Mouse (Mus musculus) gastrocnemius, adult 2 months (tissue): ENCODE measurements around the gene Tfip11. TPM values are rescaled to one million over a fixed set of nuclear protein-coding genes. Genes with fewer than 3 reads are reported as not detected.

Source experiments
- DNase-seq: peaks from one replicate; pipeline ENCODE4 v3.0.0; 2022
- H3K27ac ChIP-seq: fragments of 200-600 bp; 2 replicates; pipeline ENCODE4 v1.8.1; 2022; ENCODE audit warnings: mild to moderate bottlenecking
- H3K4me3 ChIP-seq: fragments of 200-600 bp; 2 replicates; pipeline ENCODE4 v1.8.1; 2022; ENCODE audit warnings: mild to moderate bottlenecking, moderate library complexity
- CTCF ChIP-seq: fragments of 200-600 bp; IDR thresholded peaks from 2 replicates; pipeline ENCODE4 v1.8.1; 2022; ENCODE audit warnings: antibody characterized with exemption, mild to moderate bottlenecking, moderate library complexity
- intact Hi-C: fragments of 180-260 bp; cut with DNase I; formaldehyde crosslinking; loops from one replicate; pipeline ENCODE4 v1.15.1; 2025
- total RNA-seq, 2 experiments: library from RNA; stranded (reverse); gene quantifications; 2 replicates each; pipeline ENCODE4 v1.2.3; 2021

Gene Tfip11
- total RNA-seq, 2 experiments from 2014 or later = 10.6 to 15.5 TPM

GRCm38 (mm10) chr5:112292343-112292980 lies 33.7 kb upstream of the Tfip11 start:
- Histone ChIP-seq H3K4me3 (no peak overlapping the region), H3K27ac (peak overlapping the region; percentile 4; the same call in 1 of the 2 replicates)
- DNase-seq = no peak
- intact Hi-C loops = loop anchor here (5.0 kb wide), 1 partner anchor 40 kb away; the partner anchor contains the start of gene Cryba4
- TF ChIP-seq CTCF = no peak

GRCm38 (mm10) chr5:112293800-112294199 lies 32.4 kb upstream of the Tfip11 start:
- H3K27ac ChIP-seq = no peak overlapping the region
- no peak for DNase-seq
- intact Hi-C loops = loop anchor here (5.0 kb wide), 1 partner anchor 41 kb away; the partner anchor contains the start of gene Cryba4
- H3K4me3 ChIP-seq = no peak overlapping the region
- no peak for TF ChIP-seq CTCF

GRCm38 (mm10) chr5:112294696-112295095 lies 31.5 kb upstream of the Tfip11 start:
- DNase-seq = no peak
- intact Hi-C loops = loop anchor here (5.0 kb wide), 1 partner anchor 42 kb away; the partner anchor contains the start of gene Cryba4
- H3K4me3 ChIP-seq = no peak overlapping the region
- peak overlapping the region; percentile 43 for H3K27ac ChIP-seq
- TF ChIP-seq CTCF = no peak

- intact Hi-C loops = no loop called here
- no peak for TF ChIP-seq CTCF
- peak overlapping the region; percentile 44 for H3K27ac ChIP-seq
- H3K4me3 ChIP-seq = no peak overlapping the region
- no peak for DNase-seq
These were observed 31.0 kb upstream of the Tfip11 start for GRCm38 (mm10) chr5:112295162-112295561.

- Histone ChIP-seq H3K27ac (peak overlapping the region; percentile 44), H3K4me3 (no peak overlapping the region)
- TF ChIP-seq CTCF = no peak
- no peak for DNase-seq
- intact Hi-C loops = no loop called here
These were observed 30.6 kb upstream of the Tfip11 start for GRCm38 (mm10) chr5:112295564-112295963.

GRCm38 (mm10) chr5:112296404-112297181 lies 29.6 kb upstream of the Tfip11 start:
- Histone ChIP-seq H3K4me3 (no peak overlapping the region), H3K27ac (peak overlapping the region; percentile 71)
- intact Hi-C loops = no loop called here
- DNase-seq = no peak
- TF ChIP-seq CTCF = no peak

- H3K27ac ChIP-seq = peak overlapping the region; percentile 71
- DNase-seq = no peak
- intact Hi-C loops = no loop called here
- no peak overlapping the region for H3K4me3 ChIP-seq
- TF ChIP-seq CTCF = no peak
These were observed 28.9 kb upstream of the Tfip11 start for GRCm38 (mm10) chr5:112297257-112297656.

GRCm38 (mm10) chr5:112298226-112298988 lies 27.8 kb upstream of the Tfip11 start:
- peak overlapping the region; percentile 26; the same call in 1 of the 2 replicates for H3K4me3 ChIP-seq
- intact Hi-C loops = no loop called here
- H3K27ac ChIP-seq = peak overlapping the region; percentile 71
- no peak for DNase-seq
- TF ChIP-seq CTCF = no peak

- peak overlapping the region; percentile 71 for H3K27ac ChIP-seq
- DNase-seq = no peak
- no peak for TF ChIP-seq CTCF
- intact Hi-C loops = no loop called here
- H3K4me3 ChIP-seq = no peak overlapping the region
These were observed 26.8 kb upstream of the Tfip11 start for GRCm38 (mm10) chr5:112299399-112299798.

- intact Hi-C loops = no loop called here
- H3K27ac ChIP-seq = peak overlapping the region; percentile 71; the same call in 1 of the 2 replicates
- H3K4me3 ChIP-seq = no peak overlapping the region
- no peak for TF ChIP-seq CTCF
- no peak for DNase-seq
These were observed 26.0 kb upstream of the Tfip11 start for GRCm38 (mm10) chr5:112300112-112300511.

- H3K27ac ChIP-seq = peak overlapping the region; percentile 20; the same call in 1 of the 2 replicates
- H3K4me3 ChIP-seq = no peak overlapping the region
- DNase-seq = no peak
- no peak for TF ChIP-seq CTCF
- intact Hi-C loops = no loop called here
These were observed 25.3 kb upstream of the Tfip11 start for GRCm38 (mm10) chr5:112300721-112301308.

- Histone ChIP-seq H3K27ac (no peak overlapping the region), H3K4me3 (no peak overlapping the region)
- DNase-seq = no peak
- TF ChIP-seq CTCF = 0 out of 2 replicates have a peak, but pooled peaks have one; percentile 2
- intact Hi-C loops = no loop called here
These were observed 24.5 kb upstream of the Tfip11 start for GRCm38 (mm10) chr5:112301694-112302093.
